Mouse (Mus musculus): ENCODE data around the gene Gfm1. TPM values are rescaled to one million over a fixed set of nuclear protein-coding genes. Genes with fewer than 3 reads are reported as not detected.
A peak's percentile ranks its signal among the peaks of the same experiment; 100 is the strongest.

Gene Gfm1
- total RNA-seq, 2 experiments from 2014 or later, result 50.9 to 52.1 TPM

DNA sequence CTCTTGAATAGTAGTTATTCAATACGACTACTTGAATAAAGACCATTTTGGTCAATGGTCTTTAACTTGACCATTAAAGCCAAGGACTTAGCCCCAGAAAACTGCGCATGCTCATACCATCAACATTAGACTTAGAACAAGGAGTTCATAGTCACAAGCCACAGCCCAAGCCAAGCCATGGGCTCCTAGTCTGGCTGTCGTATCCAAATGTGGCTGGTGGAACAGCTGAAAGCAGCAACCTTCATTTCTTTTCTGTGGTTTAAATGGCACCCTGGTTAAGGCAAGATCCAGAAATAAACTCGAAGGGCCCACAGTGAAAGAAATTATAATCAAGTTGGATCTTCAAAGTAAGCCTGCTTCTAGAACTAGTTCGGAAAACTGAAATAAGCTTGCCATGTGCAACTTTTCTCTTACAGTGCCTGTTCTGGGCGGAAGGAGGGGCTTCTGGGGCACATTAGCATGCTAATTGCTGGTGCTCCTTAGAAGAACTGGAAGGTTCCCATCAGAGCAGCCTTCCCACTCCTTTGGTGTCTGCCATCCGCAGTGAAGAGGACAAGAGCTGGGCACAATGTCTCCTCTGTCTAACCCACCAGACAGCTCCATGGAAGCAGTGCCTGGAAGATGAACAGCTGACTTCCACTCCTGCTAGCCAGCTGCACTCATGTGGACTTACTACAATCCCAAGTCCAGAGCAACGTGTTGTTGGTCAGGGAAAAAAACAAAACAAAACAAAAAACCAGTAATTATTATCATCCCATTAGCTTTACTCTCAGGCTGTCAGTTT, 62.4 kb downstream of the Gfm1 start:
- DNase-seq (ENCODE audit: low spot score in 2 of 2), result no peak
- intact Hi-C loops (cut with DNase I), result no loop called here

DNA sequence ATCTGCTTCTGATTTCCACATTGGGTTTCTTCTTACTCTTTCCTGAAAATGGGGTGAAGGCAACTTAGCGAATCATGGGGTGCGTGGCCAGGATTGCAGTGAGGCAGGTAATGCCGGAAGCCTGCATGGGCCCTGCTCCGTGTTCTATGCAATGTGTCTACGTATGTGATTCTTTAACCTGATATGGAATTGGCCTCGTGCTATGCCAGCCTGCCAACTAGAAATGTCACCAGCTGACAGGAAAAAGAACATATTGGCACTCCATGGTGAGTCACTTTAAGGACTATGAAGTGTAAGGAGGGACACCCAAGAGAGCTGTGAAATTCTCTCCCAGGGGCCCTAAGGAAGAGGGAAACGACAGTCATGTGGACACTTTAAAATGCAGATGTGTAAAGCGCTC, 63.2 kb downstream of the Gfm1 start:
- intact Hi-C loops (cut with DNase I), result no loop called here
- no peak for DNase-seq (ENCODE audit: low spot score in 2 of 2)

DNA sequence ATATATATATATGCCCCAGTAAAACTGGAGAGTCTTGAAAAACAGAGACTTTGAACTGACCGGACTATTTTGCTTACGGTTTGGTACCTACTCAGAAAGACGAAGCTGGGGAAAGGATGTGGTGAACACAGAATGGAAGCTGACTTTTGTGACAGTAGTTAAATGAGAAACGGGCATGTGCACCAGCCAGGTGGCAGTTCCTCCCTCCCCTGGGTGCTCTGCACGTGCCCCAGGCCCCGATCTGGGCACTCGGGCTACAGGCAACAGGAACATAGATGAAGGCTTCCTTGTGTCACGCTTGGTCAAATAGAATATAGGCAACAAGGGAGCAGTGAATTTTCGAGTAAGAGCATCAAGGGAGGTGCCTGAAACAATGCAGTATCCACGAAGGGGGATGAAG, 66.4 kb downstream of the Gfm1 start:
- DNase-seq (ENCODE audit: low spot score in 2 of 2), result no peak
- intact Hi-C loops (cut with DNase I), result no loop called here

DNA sequence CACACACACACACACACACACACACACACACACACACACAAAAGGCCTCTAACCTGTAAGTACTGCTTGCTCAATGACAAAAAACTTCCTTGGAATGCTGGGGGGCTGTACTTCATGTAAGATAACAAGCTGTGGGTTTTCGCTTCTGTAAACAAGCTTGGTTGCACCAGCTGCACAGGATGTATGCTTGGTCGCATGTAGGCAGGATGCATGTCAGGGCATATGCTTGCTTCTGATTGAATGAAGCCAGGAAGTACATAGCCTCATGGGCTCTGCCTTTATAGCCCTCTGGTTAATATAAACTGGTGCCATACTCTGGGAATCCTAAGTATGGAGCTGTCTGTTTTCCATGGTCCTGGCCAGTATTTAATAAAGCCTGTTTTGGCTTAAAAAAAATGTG, 68.1 kb downstream of the Gfm1 start:
- DNase-seq (ENCODE audit: low spot score in 2 of 2), result no peak
- intact Hi-C loops (cut with DNase I), result no loop called here

DNA sequence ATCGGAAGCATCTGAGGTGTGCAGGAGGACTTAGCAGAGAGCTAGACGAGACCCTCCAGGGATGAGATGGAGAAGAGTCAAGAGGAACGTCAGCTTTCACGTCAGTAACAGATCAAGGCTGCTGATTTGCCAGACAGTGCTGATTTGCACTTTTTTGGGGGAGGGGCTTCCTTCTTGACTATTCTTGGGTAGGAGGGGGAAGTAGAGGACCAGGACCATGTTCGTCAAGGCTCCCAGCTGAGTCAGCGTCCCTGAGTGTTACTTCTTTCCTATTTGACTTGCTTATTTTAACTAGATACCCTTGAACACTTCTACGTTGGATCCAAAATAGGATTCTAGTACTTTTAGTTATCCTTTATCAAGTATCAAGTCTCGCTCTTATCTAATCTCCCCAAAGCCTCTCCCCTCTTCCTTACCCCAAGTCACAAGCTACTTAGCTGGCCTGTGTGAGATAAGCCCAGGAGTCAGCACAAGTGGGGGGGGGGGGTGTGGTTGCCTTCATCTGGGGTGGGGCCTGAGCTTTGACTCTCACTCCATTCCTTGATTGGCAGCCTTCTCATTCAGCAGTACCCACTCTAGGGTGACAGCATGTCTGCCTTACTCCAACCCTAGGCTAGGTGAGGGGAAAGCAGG, 69.0 kb downstream of the Gfm1 start:
- intact Hi-C loops (cut with DNase I), result no loop called here
- DNase-seq (ENCODE audit: low spot score in 2 of 2), result no peak

DNA sequence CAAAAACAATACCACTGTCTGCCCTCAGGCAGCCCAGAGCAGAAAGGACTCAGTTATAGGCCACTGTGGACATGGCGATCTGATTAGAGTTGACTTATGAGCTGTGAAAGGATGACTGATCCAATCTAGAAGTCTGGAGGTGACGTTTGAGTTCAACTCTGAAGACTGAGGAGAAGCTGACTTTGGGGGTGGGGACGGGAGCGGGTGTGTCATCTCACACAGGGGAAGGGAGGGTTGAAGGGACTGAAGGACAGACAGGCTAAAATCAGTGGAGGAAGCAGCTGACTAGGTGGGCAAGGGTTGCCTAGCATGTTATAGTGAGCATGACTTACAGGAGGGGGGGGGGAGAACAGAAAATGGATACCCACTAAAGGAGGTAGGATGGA, 69.5 kb downstream of the Gfm1 start:
- no peak for DNase-seq (ENCODE audit: low spot score in 2 of 2)
- intact Hi-C loops (cut with DNase I), result no loop called here

DNA sequence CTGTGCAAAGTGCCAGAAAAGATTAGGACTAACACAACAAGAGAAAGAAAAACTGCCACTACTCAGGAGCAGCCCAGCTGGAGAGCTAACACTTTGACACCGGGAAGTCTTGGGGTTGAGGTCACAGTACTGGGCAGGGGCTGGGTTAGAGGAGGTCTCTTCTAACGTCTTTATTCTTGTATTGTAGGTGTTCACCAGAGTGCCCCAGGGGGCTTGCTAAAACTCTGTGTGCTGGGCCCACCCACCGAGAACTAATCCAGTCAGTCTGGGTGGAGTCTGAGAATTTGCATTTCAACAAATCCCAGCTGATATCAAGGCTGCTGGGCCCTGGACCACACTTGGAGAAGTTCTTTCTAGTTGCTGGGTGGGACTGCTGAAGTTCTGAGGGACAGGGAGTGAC, 74.0 kb downstream of the Gfm1 start:
- DNase-seq (ENCODE audit: low spot score in 2 of 2), result no peak
- intact Hi-C loops (cut with DNase I), result no loop called here

DNA sequence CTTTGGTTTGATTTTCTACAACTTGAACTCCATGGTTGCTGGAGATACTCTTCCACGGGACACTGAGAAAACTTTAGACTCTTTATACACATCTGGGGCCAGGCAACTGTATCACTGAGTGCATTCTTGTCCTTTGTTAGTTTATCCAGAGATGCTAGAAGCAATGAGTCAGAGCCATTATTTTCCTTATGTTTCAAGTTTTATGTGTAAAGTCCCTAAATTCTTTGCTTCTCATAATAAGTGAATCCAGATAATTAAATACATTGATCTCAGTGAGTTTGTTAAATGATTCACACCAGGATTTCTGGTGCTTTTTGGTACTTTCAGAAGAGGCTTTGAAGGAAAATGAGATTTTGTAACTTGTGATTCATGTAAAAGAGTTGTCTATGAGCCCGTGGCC, 75.4 kb downstream of the Gfm1 start:
- DNase-seq (ENCODE audit: low spot score in 2 of 2), result no peak
- intact Hi-C loops (cut with DNase I), result no loop called here

DNA sequence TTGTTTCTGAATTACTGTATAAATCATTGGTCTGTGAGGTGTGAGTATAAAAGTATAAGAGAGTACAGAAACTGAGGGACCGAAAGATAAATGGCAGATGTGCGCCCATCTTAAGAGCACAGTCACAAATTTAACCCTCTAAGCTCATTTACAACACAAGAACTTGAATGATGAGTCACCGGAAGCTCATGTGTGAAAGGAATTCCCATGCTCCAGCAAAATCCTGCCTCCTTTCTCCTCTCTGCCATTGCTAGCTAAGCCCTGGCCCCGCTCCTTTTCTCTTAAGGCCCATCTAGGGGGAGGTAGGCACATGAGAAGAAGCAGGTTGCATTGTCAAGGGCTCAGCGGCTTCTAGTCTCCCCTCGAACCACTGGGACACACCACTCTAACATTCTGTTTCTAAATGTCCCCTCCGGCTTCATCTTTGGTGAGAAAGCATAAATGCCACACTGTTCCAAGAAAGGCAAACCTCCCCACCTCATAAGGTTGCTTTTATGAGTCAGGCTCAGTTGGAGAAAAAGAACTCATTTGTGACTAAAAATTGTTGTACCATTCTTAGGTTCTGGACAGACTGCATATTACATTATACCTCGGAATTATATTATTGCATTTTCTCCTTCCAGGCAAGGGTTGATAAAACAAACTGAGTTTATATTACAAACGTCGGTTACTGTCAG, 78.5 kb downstream of the Gfm1 start:
- intact Hi-C loops (cut with DNase I), result no loop called here

DNA sequence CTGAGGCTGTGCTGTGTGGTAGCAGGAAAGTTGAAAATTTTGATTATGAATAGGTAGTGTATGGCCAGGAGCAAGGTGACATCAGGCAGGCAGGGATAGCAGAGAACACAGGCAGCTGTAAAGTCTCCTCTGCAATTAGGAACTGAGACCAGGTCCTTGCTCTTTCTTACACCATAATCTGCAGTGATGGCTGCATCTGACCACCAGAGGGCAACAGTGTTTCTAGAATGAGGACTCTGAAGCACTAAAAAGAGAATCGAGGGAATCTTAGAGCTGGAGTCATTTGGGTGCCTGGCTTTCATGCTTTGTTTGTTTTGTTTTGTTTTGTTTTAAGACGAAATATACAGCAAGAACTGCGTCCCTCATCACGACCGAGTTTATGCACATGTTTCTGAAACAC, 82.9 kb downstream of the Gfm1 start:
- intact Hi-C loops (cut with DNase I), result loop anchor here (2.0 kb wide), 2 partner anchors 56 to 532 kb away; no protein-coding TSS in a partner anchor
- peak; percentile 54 to 77 for DNase-seq (ENCODE audit: low spot score in 2 of 2)

More for the DNA sequence above, 78.5 kb downstream of the Gfm1 start:
- peak in 1 of 2 experiments; percentile 18 for DNase-seq (ENCODE audit: low spot score in 2 of 2)

DNA sequence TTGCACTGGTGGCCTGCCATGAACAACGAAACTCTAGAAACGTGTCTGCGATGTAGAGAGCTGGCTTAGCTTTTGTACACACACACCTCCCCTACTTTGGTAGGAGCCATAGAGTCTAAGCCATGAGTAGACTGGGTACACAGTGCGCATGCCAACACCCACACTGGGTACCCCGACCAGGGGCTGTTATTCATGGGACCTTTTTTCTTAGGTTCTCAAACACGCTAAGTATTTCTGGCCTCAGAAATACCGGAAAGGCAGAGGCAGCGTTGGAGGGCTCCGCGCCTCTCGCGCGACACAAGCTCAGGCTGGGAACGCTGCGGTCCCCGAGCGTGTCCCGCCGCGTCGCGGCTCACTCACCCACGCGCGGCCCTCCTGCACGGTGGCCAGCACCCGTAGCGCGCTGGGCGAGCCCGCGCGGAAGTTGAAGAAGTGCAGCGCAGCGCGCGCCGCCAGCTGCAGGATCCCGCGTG, 84.9 kb downstream of the Gfm1 start:
- DNase-seq (ENCODE audit: low spot score in 2 of 2), result peak; percentile 15 to 41
- intact Hi-C loops (cut with DNase I), result no loop called here

DNA sequence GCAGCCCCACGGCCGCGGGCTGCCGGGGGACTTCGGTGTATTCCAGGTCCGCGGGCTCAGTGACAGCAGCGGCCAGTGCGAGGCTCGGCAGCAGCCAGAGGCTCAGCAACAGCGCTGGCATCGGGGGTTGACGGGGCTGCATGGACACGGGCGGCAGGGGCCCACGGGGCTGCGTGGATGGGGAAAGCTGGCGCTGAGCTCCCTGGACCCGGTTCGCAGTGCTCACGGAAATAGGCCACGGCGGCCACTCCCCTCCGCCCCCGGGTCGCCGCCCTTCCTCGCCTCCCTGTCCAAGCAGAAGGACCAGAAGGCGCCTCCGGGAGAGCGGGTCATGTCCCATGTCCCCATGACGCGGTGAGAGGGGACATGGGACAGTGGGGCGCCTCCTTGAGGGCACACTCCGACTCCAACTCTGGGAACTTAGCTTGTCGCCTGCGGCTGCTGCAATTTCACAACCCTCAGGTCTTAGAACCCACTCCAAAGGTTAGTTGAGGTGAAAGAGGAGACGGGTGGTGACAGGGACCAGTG, 85.4 kb downstream of the Gfm1 start, which contains the start of gene Rarres1:
Gene Rarres1, minus strand, starts transcription at position 250 of the 528 bp plus-strand sequence.
- DNase-seq (ENCODE audit: low spot score in 2 of 2), result peak in 1 of 2 experiments; percentile 9
- intact Hi-C loops (cut with DNase I), result no loop called here

DNA sequence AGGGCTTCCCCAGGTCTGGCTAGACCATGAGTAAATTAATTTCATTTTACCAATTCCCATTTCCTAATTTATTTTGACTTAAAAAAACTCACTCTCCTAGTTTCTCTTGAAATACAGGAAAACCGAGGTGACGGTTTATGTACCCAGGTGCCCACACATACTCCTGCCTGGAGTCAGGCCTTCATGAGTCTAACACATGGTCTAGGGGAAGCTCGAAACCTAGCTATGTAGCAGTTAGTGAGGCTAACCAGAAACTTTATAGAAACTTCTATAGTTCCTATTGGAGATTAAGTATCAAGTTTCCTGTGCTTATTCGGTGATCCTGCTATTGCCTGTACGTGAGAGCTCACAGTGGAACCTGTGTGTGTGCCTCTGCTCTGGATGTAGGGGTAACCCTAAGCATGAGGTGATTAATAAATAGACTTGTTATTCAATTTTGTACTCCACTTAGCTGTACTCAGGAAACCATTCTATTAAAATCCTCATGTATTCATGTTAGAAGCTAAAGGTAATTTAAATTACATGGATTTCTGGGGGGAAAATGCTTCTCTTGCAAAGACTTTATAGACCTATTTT, 90.8 kb downstream of the Gfm1 start:
- no peak for DNase-seq (ENCODE audit: low spot score in 2 of 2)
- intact Hi-C loops (cut with DNase I), result no loop called here

DNA sequence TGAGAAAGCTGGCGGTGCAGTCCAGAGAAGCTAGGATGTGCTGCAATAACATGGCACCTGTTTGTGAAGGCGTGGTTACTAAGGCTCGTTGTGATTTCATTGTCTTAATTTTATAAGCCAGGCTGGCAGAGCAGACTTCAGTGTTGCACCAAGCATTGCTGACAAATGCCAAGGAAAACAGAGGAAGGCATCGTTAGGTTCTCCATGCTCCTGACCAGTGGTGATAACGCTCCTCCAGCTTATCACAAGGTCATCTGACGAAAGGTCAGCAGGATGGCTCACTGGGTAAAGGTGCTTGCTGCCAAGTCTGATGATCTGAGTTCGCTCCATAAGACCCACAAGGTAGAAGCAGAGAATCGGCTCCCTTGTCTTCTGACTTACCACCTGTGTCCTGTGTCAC, 92.8 kb downstream of the Gfm1 start:
- intact Hi-C loops (cut with DNase I), result no loop called here
- no peak for DNase-seq (ENCODE audit: low spot score in 2 of 2)

DNA sequence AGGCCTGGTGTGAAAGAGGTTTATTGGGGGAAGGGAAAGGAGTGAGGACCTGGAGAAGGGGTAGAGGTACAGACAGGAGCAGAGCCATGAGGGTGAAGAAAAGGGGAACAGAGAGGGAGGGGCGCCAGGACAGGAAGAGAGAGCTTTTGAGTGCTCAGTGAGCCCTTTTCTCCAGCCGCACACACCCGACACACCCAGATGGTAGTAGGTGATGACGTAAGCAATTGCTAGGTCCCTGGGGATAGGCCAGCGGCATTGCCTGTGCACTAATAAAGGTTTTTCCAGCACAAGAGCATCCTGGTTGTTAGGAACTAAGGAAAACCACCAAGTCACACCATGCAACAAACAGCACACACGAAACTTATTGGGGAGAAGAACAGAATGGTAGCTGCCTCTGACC, 94.9 kb downstream of the Gfm1 start:
- DNase-seq (ENCODE audit: low spot score in 2 of 2), result no peak
- intact Hi-C loops (cut with DNase I), result no loop called here

Other genes starting within 250 kb of the Gfm1 start
- 1 to 10 TPM in 1 of 2 experiments, under 1 TPM in 1; 1.00 to 1.2 TPM for gene Mlf1, start 56.0 kb upstream of the Gfm1 start, total RNA-seq (2021)
- not detected for gene Gm17402, start 54.9 kb upstream of the Gfm1 start, total RNA-seq (2021)
- gene Lxn, start 33.8 kb downstream of the Gfm1 start, total RNA-seq (2021), result 10 to 100 TPM; 34.9 to 39.4 TPM
- 1 to 10 TPM; 1.9 to 2.0 TPM for gene Rarres1, start 85.4 kb downstream of the Gfm1 start, total RNA-seq (2021)
- gene Mfsd1, start 152.6 kb downstream of the Gfm1 start, total RNA-seq (2021), result 10 to 100 TPM; 32.5 to 37.4 TPM